Mouse (Mus musculus) CH12F3 (cell line): Measurements from ENCODE around the gene Itpa.
"Not testable (repeated sequence)": the region's sequence is repeated elsewhere in the genome, so short reads cannot be mapped to it uniquely, and the experiment has no call there.

Source experiments
- in situ Hi-C: fragments of 300-500 bp; cut with MboI; formaldehyde crosslinking; loops from 2 replicates; pipeline ENCODE4 v1.14.3; 2020; ENCODE audit warnings: low sequenced_read_pairs

Gene Itpa

DNA sequence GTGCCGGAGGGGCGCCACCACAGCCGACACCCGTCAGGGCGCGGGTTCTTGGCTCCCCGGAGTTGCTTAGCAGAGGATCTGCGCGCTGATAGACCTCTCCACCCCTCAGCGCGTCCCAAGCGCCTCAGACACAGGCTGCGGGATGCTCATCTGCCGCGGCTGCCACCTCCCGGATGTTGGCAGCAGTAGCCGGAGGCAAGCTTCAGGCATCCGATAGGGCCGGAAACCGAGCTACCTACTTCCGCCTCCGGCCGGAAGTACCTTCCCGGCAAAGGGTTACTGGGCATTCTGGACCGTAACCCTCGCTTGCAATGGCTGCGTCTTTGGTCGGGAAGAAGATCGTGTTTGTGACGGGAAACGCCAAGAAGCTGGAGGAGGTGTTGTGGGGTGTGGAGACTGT, at the start of gene Itpa:
Gene Itpa, plus strand, starts transcription at position 52 of the 400 bp plus-strand sequence.
- in situ Hi-C loops, result no loop called here

- in situ Hi-C loops, result no loop called here
Measured at GRCm38 (mm10) chr2:130618972-130619371, 48.4 kb upstream of the Itpa start.

- in situ Hi-C loops, result no loop called here
Measured at GRCm38 (mm10) chr2:130628424-130628823, 39.0 kb upstream of the Itpa start.

- in situ Hi-C loops, result no loop called here
Measured at GRCm38 (mm10) chr2:130629080-130629838, 38.2 kb upstream of the Itpa start.

DNA sequence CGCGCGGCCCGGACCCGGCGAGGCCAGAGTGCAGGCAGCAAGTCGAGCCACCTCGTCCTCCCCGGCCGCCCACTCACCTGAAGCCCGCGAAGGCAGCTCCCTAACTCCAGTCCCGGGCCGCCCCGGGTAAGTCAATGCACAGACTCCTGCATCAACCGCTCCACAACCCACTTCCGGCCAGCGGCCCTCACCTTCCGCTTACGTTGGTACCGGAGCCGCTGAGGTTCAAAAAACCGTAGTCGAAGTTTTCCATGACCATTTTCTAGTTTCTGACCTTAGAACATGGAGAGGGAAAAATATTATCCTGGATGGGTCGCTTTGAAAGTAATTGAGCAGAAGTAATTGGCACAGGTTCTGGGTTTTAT, 37.6 kb upstream of the Itpa start, which contains the start of the genes Fastkd5 and Ubox5:
Gene Fastkd5, minus strand, starts transcription at position 189 of the 365 bp plus-strand sequence.
Gene Ubox5, minus strand, starts transcription at position 200 of the 365 bp plus-strand sequence.
- in situ Hi-C loops, result no loop called here

- in situ Hi-C loops, result no loop called here
Measured at GRCm38 (mm10) chr2:130632416-130632815, 35.0 kb upstream of the Itpa start.

DNA sequence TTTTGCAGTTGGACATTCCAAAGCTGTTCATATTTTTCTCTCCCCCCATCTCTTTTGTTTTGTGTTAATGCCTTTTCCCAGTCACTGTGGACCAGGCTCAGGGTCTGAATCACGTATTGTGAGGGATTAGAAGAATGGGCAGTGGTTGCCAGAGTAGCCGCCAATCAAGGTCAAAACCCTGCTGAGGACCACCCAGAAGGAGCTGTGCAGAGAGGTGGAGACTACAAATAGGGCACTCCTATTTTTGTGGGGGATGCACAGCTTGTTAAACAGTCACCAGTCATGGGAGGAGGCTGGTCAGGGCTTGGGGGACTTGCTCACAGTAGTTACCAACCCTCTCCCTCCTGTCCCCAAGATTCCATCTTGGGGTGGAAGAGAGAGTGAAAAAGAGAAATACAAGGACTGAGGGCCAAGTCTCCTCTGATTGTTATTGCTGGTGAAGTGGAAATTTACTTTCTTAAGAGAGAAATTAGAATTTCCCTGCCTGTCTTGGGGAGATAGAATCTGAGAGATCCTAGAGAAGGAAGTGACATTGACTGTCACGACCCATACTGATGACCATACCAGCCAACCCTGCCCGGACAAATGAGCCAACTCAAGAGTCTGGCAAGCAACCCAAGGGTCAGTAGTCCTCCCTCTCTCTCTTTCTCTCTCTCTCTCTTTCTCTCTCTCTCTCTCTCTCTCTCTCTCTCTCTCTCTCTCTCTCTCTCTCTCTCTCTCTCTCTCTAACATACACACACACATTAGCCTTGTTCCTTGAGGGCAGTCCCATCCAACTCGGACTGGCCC, 34.3 kb upstream of the Itpa start:
- in situ Hi-C loops, result no loop called here

GRCm38 (mm10) chr2:130634006-130634738, 33.2 kb upstream of the Itpa start:
- in situ Hi-C loops, result no loop called here

DNA sequence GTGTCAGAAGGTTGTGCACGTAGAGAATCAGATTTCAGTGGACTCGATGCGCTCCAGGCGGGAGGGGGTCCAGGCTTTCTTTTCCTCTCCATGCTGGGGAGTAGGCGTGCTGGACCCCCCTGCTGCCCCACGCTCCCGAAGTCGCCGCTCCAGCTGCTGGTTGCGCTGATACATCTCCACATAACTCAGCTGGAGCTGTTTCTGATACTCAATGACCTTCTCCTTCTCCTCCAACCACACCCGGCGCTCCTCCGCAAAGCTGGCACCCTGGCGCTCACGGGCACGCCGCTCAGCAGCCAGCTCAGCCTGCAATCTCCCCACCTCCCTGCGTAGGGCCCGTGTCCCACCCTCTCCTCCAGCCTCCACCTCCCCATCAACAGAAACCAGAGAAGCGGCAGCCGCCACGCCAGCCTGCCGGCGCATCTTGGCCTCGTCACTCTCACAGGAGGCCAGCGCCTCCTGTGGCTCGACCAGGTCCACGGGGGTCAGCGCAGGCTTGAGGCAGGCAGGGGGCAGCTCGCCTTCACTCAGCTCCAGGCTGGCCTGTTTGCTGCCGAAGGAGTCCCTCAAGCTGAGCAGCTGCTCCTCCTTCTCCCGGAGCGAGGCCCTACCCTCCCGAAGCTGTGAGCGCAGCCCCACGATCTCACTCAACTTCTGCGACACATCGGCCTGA, 32.5 kb upstream of the Itpa start:
- in situ Hi-C loops, result no loop called here

DNA sequence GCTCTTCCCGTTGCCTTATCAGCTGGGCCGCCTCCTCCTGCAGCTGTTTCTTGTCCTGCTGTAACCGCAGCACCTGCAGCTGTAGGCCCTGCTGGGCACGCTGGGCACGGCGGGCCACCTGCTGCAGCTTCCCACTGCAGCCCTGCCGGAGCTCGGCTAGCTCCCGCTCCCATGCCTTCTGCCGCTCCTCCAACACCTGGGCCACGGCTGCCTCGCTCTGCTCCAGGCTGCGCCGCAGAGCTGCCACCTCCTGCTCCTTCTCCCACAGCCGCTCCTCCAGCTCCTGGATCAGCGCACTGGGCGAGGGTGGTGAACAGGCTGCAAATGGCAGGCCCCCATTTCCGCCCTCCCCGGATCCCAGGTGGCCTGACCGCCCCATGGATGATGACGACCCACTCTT, 31.6 kb upstream of the Itpa start:
- in situ Hi-C loops, result no loop called here

DNA sequence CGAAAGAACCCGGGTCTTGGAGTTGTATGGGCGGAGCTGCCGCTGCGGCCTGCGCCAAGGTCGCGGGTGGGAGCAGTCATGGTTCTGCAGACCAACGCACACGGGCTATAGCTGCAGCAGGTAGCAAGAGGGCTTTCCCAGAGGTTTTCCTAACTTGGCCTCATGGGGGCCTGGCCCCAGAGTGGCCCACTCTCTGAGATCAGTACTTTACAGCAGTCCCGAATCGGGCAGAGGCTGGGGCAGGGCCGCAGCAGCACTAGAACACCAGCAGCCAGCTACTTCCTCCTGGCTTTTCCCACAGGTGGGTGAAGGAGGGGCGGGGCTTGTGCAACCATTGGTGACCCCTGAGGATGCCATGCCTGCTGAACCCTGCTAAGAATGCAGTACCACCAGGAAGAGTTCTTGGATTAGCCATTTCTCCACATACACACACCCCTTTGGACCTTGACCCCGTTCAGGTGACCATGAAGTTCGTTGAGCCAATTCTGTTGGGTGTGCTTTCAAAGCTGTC, 29.3 kb upstream of the Itpa start:
- in situ Hi-C loops, result no loop called here

DNA sequence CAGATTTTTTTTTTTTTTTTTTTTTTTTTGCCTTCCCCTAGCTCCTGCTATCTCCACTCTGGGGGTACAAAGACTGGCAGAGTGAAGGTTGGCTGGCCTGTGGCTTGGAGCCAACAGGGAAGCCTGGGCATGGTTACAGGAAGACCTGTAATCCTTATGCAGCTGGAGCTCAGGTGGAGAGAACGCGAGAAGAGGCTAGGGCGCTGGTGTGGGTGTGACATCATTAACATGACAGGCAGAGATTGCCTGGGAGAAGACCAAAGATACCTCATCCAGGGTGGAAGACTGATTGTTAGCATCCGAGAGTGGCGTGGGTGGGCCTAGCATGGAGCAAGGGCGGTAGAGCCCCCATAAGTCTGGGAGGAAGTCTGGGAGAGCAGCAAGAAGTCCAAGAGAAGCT, 28.1 kb upstream of the Itpa start:
- in situ Hi-C loops, result no loop called here

DNA sequence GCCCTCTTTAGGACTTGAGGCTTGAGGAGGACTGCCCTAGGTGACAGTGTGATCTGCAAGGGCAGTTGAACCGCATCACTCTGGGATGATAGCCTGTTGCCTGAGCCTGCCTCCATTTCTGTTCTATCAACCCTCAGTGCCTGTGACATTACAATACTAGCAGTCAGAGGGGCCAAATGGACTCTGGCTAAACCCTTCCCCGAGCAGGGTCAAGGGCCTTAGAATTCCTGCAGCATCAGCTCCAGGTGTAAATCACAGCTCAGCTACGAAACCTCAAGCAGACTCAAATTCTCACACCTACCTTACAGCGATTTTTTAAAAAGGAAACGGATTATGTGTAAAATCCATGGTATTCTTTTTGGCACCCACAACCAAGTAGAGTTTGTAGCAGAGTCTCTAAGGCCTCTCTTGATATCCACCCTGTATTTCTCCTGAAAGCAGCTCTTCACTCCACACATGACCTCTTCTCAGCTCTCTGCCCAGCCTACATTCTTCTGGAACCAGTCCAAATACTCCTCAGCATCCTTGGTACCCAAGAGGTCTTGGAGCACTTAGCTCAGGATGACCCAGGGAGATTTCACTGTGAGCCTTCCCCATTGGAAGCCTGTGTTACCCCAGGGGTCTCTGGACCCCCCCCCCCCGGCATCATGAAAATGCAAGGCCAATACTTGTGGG, 25.9 kb upstream of the Itpa start:
- in situ Hi-C loops, result no loop called here

- in situ Hi-C loops, result no loop called here
Measured at GRCm38 (mm10) chr2:130642197-130642660, 25.2 kb upstream of the Itpa start.

- in situ Hi-C loops, result no loop called here
Measured at GRCm38 (mm10) chr2:130642684-130643369, 24.6 kb upstream of the Itpa start, which contains the start of gene Lzts3. Lzts3 (minus strand) TSS chr2:130642803.

DNA sequence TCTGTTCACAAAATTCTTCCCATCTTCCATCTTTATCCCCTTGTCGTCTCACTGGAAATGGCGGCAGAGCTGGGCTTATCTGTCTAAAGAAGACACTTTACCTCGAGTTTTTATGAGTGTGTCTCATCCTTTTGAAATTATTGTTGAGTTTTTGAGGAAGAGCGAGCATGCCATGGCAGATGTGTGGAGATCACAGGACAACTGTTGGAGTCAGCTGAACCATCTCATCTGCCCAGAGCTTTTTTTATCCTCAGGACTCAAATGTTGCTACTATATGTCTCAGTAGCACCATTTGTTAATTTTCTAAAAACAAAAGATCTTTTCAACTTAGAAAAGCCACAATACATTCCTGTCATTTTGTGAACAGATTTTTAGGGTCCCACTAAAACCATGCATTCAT, 22.2 kb upstream of the Itpa start:
- in situ Hi-C loops, result no loop called here

DNA sequence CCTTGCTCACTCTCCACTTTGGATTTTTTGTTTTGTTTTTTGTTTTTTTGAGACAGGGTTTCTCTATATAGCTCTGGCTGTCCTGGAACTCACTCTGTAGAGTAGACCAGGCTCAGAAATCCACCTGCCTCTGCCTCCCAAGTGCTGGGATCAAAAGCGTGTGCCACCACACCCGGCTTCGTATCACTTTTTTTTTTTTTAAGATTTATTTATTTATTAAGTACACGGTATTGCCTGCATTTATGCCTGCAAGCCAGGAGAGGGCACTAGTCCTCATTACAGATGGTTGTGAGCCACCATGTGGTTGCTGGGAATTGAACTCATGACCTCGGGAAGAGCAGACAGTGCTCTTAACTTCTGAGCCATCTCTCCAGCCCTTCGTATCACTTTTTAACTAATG, 18.4 kb upstream of the Itpa start:
- in situ Hi-C loops, result not testable (repeated sequence)

DNA sequence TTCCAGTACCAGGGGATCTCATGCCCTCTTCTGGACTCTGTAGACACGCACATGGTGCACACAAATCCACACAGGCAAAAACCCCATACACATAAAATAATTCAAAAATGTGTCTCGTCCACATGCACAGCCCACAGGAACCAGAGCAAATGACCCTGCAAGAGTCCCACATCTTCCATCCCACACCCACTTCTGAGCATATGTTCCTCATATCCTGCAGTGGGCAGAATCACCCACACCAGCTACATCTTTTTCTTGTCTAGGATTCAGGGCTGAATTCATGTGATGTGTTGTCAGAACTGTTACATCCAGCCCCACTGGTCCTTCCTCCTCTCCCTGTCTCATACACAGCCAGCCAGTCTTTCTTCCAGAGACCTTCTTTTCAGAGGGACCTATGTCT, 14.1 kb upstream of the Itpa start:
- in situ Hi-C loops, result no loop called here

DNA sequence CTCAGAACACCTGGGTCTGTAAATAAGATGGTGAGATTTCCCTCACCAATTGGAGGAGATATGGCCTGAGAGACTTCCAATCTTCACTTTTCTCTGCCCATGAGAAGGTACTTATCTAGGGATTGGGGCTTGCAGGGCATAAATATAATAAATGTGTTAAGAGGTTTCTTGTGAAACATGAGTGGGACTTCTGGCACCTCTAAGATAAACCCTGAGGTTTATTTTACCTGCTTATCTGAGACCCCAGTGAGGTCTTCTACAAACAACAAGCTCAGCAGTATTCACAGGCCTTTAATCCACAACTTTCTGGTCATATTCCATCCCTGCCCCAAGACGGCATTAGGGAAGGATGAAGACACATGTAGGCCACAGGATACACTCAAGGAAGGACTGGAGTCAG, 13.7 kb upstream of the Itpa start:
- in situ Hi-C loops, result no loop called here
